Mouse (Mus musculus): ENCODE results near the gene Ctbp2. TPM values are rescaled to one million over a fixed set of nuclear protein-coding genes. Genes with fewer than 3 reads are reported as not detected.
A peak's percentile ranks its signal among the peaks of the same experiment; 100 is the strongest.

Ctbp2 gene
- total and polyA plus RNA-seq, 2 experiments from 2014 or later = 29.1 to 64.8 TPM

DNA sequence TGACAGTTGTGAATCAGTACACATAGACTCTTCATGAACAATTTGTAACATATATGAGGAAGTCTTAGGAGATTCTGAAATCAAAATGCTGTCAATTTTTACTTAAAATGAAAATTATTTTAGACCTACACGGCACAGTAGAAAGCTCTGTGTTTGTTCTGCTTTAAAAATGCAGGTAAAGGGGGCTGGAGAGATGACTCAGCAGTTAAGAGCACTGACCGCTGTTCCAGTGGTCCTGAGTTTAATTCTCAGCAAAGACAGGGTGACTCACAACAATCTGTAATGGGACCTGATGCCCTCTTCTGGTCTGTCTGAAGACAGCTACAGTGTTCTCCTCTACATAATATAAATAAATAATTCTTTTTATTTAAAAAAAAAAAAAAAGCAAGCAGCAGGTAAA lies 158.4 kb downstream of the Ctbp2 start:
- Histone ChIP-seq H3K36me3 (ENCODE audit: insufficient read depth, low read length) (peaks cover 4% of the 10 kb centered on the region; the same call in 1 of the 2 replicates), H3K27ac (ENCODE audit: low read depth, low read length) (no peak overlapping the region), H3K27me3 (ENCODE audit: insufficient read depth, low read length) (no peaks in the 10 kb centered on the region), H3K4me2 (ENCODE audit: low read depth, low read length, poor library complexity, severe bottlenecking) (no peak overlapping the region), H3K4me3 (ENCODE audit: low read depth, low read length) (no peak overlapping the region), H3K9me3 (ENCODE audit: low read length) (no peaks in the 10 kb centered on the region), H3K9ac (replicated peaks; ENCODE audit: low read length, poor library complexity, severe bottlenecking) (no peak overlapping the region), H3K4me1 (ENCODE audit: insufficient read depth, low read length) (no peaks in the 10 kb centered on the region)
- DNase-seq (ENCODE audit: low spot score) = no peak
- peak; percentile 18; the same call in 1 of the 2 replicates for TF ChIP-seq CTCF (IDR thresholded peaks at IDR 0.05)
- no peak for ATAC-seq (ENCODE audit: low FRiP score)
- WGBS = 83% methylated on average over 2 of the region's 2 CpGs

GRCm38 (mm10) chr7:132964395-132964794 lies 159.8 kb downstream of the Ctbp2 start:
- DNase-seq (ENCODE audit: low spot score) = no peak
- no peak overlapping the region for H3K9ac ChIP-seq (replicated peaks; ENCODE audit: low read length, poor library complexity, severe bottlenecking)
- H3K4me1 ChIP-seq (ENCODE audit: insufficient read depth, low read length) = no peaks in the 10 kb centered on the region
- H3K4me3 ChIP-seq (ENCODE audit: low read depth, low read length) = no peak overlapping the region
- H3K27ac ChIP-seq (ENCODE audit: low read depth, low read length) = no peak overlapping the region
- no peak for ATAC-seq (ENCODE audit: low FRiP score)
- TF ChIP-seq CTCF (IDR thresholded peaks at IDR 0.05) = no peak
- WGBS = 84% methylated on average over 3 of the region's 3 CpGs
- H3K36me3 ChIP-seq (ENCODE audit: insufficient read depth, low read length) = peaks cover 4% of the 10 kb centered on the region; the same call in 1 of the 2 replicates
- H3K27me3 ChIP-seq (ENCODE audit: insufficient read depth, low read length) = no peaks in the 10 kb centered on the region
- no peak overlapping the region for H3K4me2 ChIP-seq (ENCODE audit: low read depth, low read length, poor library complexity, severe bottlenecking)
- H3K9me3 ChIP-seq (ENCODE audit: low read length) = no peaks in the 10 kb centered on the region

GRCm38 (mm10) chr7:132950613-132951012 lies 173.5 kb downstream of the Ctbp2 start:
- H3K27me3 ChIP-seq (ENCODE audit: insufficient read depth, low read length) = no peaks in the 10 kb centered on the region
- no peaks in the 10 kb centered on the region for H3K4me1 ChIP-seq (ENCODE audit: insufficient read depth, low read length)
- H3K4me2 ChIP-seq (ENCODE audit: low read depth, low read length, poor library complexity, severe bottlenecking) = no peak overlapping the region
- H3K9ac ChIP-seq (replicated peaks; ENCODE audit: low read length, poor library complexity, severe bottlenecking) = no peak overlapping the region
- H3K27ac ChIP-seq (ENCODE audit: low read depth, low read length) = no peak overlapping the region
- no peaks in the 10 kb centered on the region for H3K36me3 ChIP-seq (ENCODE audit: insufficient read depth, low read length)
- no peak overlapping the region for H3K4me3 ChIP-seq (ENCODE audit: low read depth, low read length)
- no peaks in the 10 kb centered on the region for H3K9me3 ChIP-seq (ENCODE audit: low read length)
- ATAC-seq (ENCODE audit: low FRiP score) = no peak
- WGBS = 90% methylated on average over 3 of the region's 3 CpGs
- no peak for DNase-seq (ENCODE audit: low spot score)
- TF ChIP-seq CTCF (IDR thresholded peaks at IDR 0.05) = no peak

DNA sequence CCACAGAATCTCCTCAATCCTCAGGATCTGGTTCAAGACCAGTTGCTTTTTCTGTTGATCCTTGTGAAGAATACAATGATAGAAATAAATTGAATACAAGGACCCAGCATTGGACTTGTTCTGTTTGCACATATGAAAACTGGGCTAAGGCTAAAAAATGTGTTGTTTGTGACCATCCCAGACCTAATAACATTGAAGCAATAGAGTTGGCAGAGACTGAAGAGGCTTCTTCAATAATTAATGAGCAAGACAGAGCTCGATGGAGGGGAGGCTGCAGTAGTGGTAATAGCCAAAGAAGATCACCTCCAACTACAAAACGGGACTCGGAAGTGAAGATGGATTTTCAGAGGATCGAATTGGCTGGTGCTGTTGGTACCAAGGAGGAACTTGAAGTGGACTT lies 174.2 kb downstream of the Ctbp2 start:
- Histone ChIP-seq H3K36me3 (ENCODE audit: insufficient read depth, low read length) (no peaks in the 10 kb centered on the region), H3K27me3 (ENCODE audit: insufficient read depth, low read length) (no peaks in the 10 kb centered on the region), H3K4me3 (ENCODE audit: low read depth, low read length) (no peak overlapping the region), H3K9ac (replicated peaks; ENCODE audit: low read length, poor library complexity, severe bottlenecking) (no peak overlapping the region), H3K4me1 (ENCODE audit: insufficient read depth, low read length) (no peaks in the 10 kb centered on the region), H3K27ac (ENCODE audit: low read depth, low read length) (no peak overlapping the region), H3K4me2 (ENCODE audit: low read depth, low read length, poor library complexity, severe bottlenecking) (no peak overlapping the region), H3K9me3 (ENCODE audit: low read length) (no peaks in the 10 kb centered on the region)
- no peak for TF ChIP-seq CTCF (IDR thresholded peaks at IDR 0.05)
- DNase-seq (ENCODE audit: low spot score) = no peak
- WGBS = 87% methylated on average over 4 of the region's 4 CpGs
- ATAC-seq (ENCODE audit: low FRiP score) = no peak

GRCm38 (mm10) chr7:132940569-132940968 lies 183.6 kb downstream of the Ctbp2 start:
- ATAC-seq (ENCODE audit: low FRiP score) = no peak
- no peaks in the 10 kb centered on the region for H3K4me1 ChIP-seq (ENCODE audit: insufficient read depth, low read length)
- no peak overlapping the region for H3K27ac ChIP-seq (ENCODE audit: low read depth, low read length)
- no peak for TF ChIP-seq CTCF (IDR thresholded peaks at IDR 0.05)
- 87% methylated on average over 2 of the region's 2 CpGs for WGBS
- H3K36me3 ChIP-seq (ENCODE audit: insufficient read depth, low read length) = no peaks in the 10 kb centered on the region
- no peak for DNase-seq (ENCODE audit: low spot score)
- no peak overlapping the region for H3K4me2 ChIP-seq (ENCODE audit: low read depth, low read length, poor library complexity, severe bottlenecking)
- no peaks in the 10 kb centered on the region for H3K27me3 ChIP-seq (ENCODE audit: insufficient read depth, low read length)
- no peak overlapping the region for H3K4me3 ChIP-seq (ENCODE audit: low read depth, low read length)
- no peaks in the 10 kb centered on the region for H3K9me3 ChIP-seq (ENCODE audit: low read length)
- H3K9ac ChIP-seq (replicated peaks; ENCODE audit: low read length, poor library complexity, severe bottlenecking) = no peak overlapping the region

GRCm38 (mm10) chr7:132939118-132939517 lies 185.0 kb downstream of the Ctbp2 start:
- no peak overlapping the region for H3K9ac ChIP-seq (replicated peaks; ENCODE audit: low read length, poor library complexity, severe bottlenecking)
- WGBS = 92% methylated on average over 2 of the region's 2 CpGs

More at GRCm38 (mm10) chr7:132939118-132939517, 185.0 kb downstream of the Ctbp2 start:
- ATAC-seq (ENCODE audit: low FRiP score) = no peak
- Histone ChIP-seq H3K4me2 (ENCODE audit: low read depth, low read length, poor library complexity, severe bottlenecking) (no peak overlapping the region), H3K4me3 (ENCODE audit: low read depth, low read length) (no peak overlapping the region), H3K27ac (ENCODE audit: low read depth, low read length) (no peak overlapping the region), H3K9me3 (ENCODE audit: low read length) (no peaks in the 10 kb centered on the region), H3K4me1 (ENCODE audit: insufficient read depth, low read length) (no peaks in the 10 kb centered on the region), H3K36me3 (ENCODE audit: insufficient read depth, low read length) (no peaks in the 10 kb centered on the region), H3K27me3 (ENCODE audit: insufficient read depth, low read length) (no peaks in the 10 kb centered on the region)
- no peak for DNase-seq (ENCODE audit: low spot score)
- no peak for TF ChIP-seq CTCF (IDR thresholded peaks at IDR 0.05)

Other genes with a start within 250 kb of the Ctbp2 start
- 45.1 and 64.6 TPM in 2 replicates for gene Zranb1, start 193.2 kb downstream of the Ctbp2 start, total RNA-seq (2014; rRNA removed)
- 26.6 and 28.2 TPM in 2 replicates for gene Zranb1, start 193.2 kb downstream of the Ctbp2 start, polyA plus RNA-seq (2015; fragmentation: Nextera tagmentation; extraction: Ambion mirVana)
- 32.6 and 37.2 TPM in 2 replicates for gene Fgfr2, start 1.0 kb downstream of the Ctbp2 start, total RNA-seq (2014; rRNA removed)
- 10.7 and 12.1 TPM in 2 replicates for gene Fgfr2, start 1.0 kb downstream of the Ctbp2 start, polyA plus RNA-seq (2015; fragmentation: Nextera tagmentation; extraction: Ambion mirVana)

Data from midbrain, postnatal 0 days (tissue).